Mouse (Mus musculus): ENCODE results near the gene Man1a. TPM values are rescaled to one million over a fixed set of nuclear protein-coding genes. Genes with fewer than 3 reads are reported as not detected.

Gene Man1a
- polyA plus RNA-seq, 1 experiment from 2014 or later: 5.8 TPM

DNA sequence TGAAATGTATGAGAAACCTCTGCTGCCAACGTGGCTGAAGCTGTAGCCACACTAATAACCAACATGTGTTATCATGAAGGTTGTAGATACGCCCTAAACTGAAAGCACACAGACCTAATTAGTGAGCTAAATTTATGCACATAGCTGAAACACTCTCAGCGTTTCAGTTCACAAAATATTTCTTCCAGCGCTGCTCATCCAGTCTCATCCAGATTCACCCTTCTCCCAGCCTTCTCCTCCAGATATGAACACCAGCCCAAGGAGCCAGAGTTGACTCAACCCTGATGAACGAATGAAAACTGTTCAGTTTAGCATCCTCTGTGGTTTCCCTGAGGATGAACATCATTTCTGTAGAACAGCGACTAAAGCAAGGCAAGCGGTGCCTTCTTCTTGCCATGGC lies 15.8 kb downstream of the Man1a start:
- 65% methylated on average over 7 of the region's 7 CpGs for WGBS

DNA sequence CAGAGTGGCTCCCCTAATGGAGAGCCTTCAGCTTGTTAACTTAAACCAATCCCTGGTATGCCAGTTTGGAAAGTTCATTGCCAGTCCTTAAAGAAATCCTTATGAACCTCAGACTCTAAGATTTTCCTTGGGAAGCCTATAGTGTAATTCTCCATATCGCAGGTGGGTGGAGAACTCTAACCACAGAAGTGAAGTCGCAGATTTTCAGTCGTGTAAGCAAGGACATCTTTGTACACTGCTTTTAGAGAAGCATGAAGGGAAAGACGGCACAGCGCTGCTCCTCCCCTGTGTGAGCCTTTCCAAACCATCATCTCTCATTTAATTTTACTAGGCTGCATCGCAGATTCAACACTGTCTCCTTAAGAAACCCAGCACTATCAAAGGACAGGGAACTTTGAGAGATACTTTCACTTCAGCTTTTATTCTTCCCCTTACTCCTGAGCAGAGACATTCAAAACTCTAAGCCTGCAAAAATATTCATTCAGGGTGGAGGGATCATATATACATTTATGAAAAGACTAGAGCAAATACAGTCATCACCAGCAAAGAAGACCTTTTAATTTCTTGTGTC lies 16.6 kb downstream of the Man1a start:
- 55% methylated on average over 6 of the region's 6 CpGs for WGBS
- Histone ChIP-seq H3K9ac (replicated peaks) (no peak overlapping the region), H3K9me3 (no peaks in the 10 kb centered on the region), H3K27ac (no peak overlapping the region), H3K27me3 (0 out of 2 replicates have a peak, but pooled peaks cover 2% of the 10 kb centered on the region), H3K4me2 (no peak overlapping the region), H3K36me3 (peaks cover 3% of the 10 kb centered on the region; the same call in 1 of the 2 replicates), H3K4me1 (replicated peaks) (peaks cover 20% of the 10 kb centered on the region), H3K4me3 (replicated peaks) (no peak overlapping the region)
- ATAC-seq (ENCODE audit: insufficient number of reproducible peaks, insufficient read depth, low FRiP score, low TSS enrichment, low read depth): no peak

More for the DNA sequence above, 15.8 kb downstream of the Man1a start:
- ATAC-seq (ENCODE audit: insufficient number of reproducible peaks, insufficient read depth, low FRiP score, low TSS enrichment, low read depth): no peak
- Histone ChIP-seq H3K4me3 (replicated peaks) (no peak overlapping the region), H3K27ac (no peak overlapping the region), H3K9ac (replicated peaks) (no peak overlapping the region), H3K9me3 (no peaks in the 10 kb centered on the region), H3K4me2 (no peak overlapping the region), H3K4me1 (replicated peaks) (peaks cover 20% of the 10 kb centered on the region), H3K36me3 (peaks cover 3% of the 10 kb centered on the region; the same call in 1 of the 2 replicates), H3K27me3 (0 out of 2 replicates have a peak, but pooled peaks cover 2% of the 10 kb centered on the region)

DNA sequence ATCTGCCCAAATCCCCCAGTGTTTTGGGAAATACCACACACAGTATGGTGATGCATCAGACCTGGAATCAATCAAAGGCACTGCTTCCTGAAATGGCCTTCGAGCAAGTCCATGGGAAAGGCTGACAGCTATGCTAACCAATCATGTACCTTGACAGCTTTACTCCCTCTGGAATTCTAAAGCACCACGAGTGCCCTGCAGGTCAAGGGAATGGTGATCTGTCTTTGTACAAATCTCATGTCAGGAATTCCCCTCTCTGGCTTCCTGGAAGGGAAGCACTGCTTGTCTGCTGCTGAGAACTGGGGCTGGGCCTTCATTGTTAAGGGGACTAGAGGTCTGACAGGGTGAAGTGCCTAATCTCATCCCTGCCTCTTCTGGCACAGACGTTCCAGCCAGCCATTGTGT lies 17.3 kb downstream of the Man1a start:
- no peak for ATAC-seq (ENCODE audit: insufficient number of reproducible peaks, insufficient read depth, low FRiP score, low TSS enrichment, low read depth)
- no peak overlapping the region for H3K9ac ChIP-seq (replicated peaks)
- H3K4me2 ChIP-seq: no peak overlapping the region
- peaks cover 18% of the 10 kb centered on the region for H3K4me1 ChIP-seq (replicated peaks)
- H3K9me3 ChIP-seq: no peaks in the 10 kb centered on the region
- H3K27me3 ChIP-seq: 0 out of 2 replicates have a peak, but pooled peaks cover 2% of the 10 kb centered on the region
- H3K27ac ChIP-seq: no peak overlapping the region
- H3K4me3 ChIP-seq (replicated peaks): no peak overlapping the region
- WGBS: 6% methylated on average over 3 of the region's 3 CpGs
- peaks cover 3% of the 10 kb centered on the region; the same call in 1 of the 2 replicates for H3K36me3 ChIP-seq

- ATAC-seq (ENCODE audit: insufficient number of reproducible peaks, insufficient read depth, low FRiP score, low TSS enrichment, low read depth): no peak
- 56% methylated on average over 3 of the region's 3 CpGs for WGBS
- H3K4me2 ChIP-seq: no peak overlapping the region
- H3K27ac ChIP-seq: no peak overlapping the region
- peaks cover 3% of the 10 kb centered on the region; the same call in 1 of the 2 replicates for H3K36me3 ChIP-seq
- no peak overlapping the region for H3K9ac ChIP-seq (replicated peaks)
- peaks cover 14% of the 10 kb centered on the region for H3K4me1 ChIP-seq (replicated peaks)
- 0 out of 2 replicates have a peak, but pooled peaks cover 2% of the 10 kb centered on the region for H3K27me3 ChIP-seq
- H3K4me3 ChIP-seq (replicated peaks): no peak overlapping the region
- H3K9me3 ChIP-seq: no peaks in the 10 kb centered on the region
Measured at GRCm38 (mm10) chr10:54058657-54059056, 17.8 kb downstream of the Man1a start.

GRCm38 (mm10) chr10:54054188-54054587 lies 22.2 kb downstream of the Man1a start:
- H3K4me1 ChIP-seq (replicated peaks): peaks cover 3% of the 10 kb centered on the region; the same call in 1 of the 2 replicates
- no peaks in the 10 kb centered on the region for H3K36me3 ChIP-seq
- no peak overlapping the region for H3K9ac ChIP-seq (replicated peaks)
- no peak overlapping the region for H3K4me2 ChIP-seq
- H3K27ac ChIP-seq: no peak overlapping the region
- 86% methylated on average over 4 of the region's 4 CpGs for WGBS
- no peak overlapping the region for H3K4me3 ChIP-seq (replicated peaks)
- ATAC-seq (ENCODE audit: insufficient number of reproducible peaks, insufficient read depth, low FRiP score, low TSS enrichment, low read depth): no peak
- H3K9me3 ChIP-seq: no peaks in the 10 kb centered on the region
- no peaks in the 10 kb centered on the region for H3K27me3 ChIP-seq

DNA sequence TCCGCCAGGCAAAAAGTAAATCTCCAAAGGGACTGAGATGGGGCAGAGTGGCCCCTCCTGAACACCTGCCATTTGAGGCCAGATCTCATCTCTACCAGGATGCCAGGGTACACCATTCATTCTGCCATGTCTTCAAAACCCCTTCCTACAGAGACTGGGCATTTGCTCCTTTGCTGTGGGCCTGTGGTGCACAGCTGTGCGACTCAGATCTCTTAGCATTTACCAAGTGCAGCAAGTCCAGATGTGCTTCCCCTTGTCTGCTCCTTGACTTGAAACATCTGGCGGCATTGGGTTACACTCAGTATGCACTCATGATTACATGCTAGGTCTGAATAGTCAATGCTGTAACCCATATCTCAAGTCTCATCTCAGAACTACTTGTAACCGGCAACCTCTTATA lies 28.5 kb downstream of the Man1a start:
- H3K36me3 ChIP-seq: no peaks in the 10 kb centered on the region
- peak; percentile 42 for ATAC-seq (ENCODE audit: insufficient number of reproducible peaks, insufficient read depth, low FRiP score, low TSS enrichment, low read depth)
- no peak overlapping the region for H3K9ac ChIP-seq (replicated peaks)
- H3K4me3 ChIP-seq (replicated peaks): no peak overlapping the region
- peaks cover 5% of the 10 kb centered on the region; the same call in 1 of the 2 replicates for H3K4me1 ChIP-seq (replicated peaks)
- WGBS: 65% methylated on average over 4 of the region's 4 CpGs
- H3K4me2 ChIP-seq: no peak overlapping the region
- H3K27me3 ChIP-seq: no peaks in the 10 kb centered on the region
- no peak overlapping the region for H3K27ac ChIP-seq
- H3K9me3 ChIP-seq: no peaks in the 10 kb centered on the region

DNA sequence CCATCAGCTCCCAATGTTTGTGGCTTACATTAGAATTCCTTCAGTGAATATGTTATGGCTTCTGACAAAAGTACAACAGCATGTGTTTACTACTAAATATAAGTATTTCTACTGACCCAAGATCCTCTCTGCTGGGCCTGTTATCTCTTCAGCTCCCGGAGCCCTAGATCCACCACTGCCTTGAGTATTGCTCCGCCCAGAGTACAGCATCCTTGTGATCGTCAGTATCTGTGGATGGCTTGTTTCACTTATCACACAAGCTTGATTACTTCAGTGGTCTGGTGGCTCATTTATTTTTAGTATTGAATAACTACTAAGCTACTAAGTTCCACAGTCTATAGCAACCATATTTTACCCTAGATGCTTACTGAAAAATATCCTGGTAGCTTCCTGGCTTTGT lies 33.1 kb downstream of the Man1a start:
- H3K4me2 ChIP-seq: no peak overlapping the region
- H3K9me3 ChIP-seq: no peaks in the 10 kb centered on the region
- H3K9ac ChIP-seq (replicated peaks): no peak overlapping the region
- H3K36me3 ChIP-seq: no peaks in the 10 kb centered on the region
- 87% methylated on average over 3 of the region's 3 CpGs for WGBS
- H3K4me3 ChIP-seq (replicated peaks): no peak overlapping the region
- ATAC-seq (ENCODE audit: insufficient number of reproducible peaks, insufficient read depth, low FRiP score, low TSS enrichment, low read depth): no peak
- no peak overlapping the region for H3K27ac ChIP-seq
- no peaks in the 10 kb centered on the region for H3K27me3 ChIP-seq
- H3K4me1 ChIP-seq (replicated peaks): peaks cover 10% of the 10 kb centered on the region; the same call in 1 of the 2 replicates

DNA sequence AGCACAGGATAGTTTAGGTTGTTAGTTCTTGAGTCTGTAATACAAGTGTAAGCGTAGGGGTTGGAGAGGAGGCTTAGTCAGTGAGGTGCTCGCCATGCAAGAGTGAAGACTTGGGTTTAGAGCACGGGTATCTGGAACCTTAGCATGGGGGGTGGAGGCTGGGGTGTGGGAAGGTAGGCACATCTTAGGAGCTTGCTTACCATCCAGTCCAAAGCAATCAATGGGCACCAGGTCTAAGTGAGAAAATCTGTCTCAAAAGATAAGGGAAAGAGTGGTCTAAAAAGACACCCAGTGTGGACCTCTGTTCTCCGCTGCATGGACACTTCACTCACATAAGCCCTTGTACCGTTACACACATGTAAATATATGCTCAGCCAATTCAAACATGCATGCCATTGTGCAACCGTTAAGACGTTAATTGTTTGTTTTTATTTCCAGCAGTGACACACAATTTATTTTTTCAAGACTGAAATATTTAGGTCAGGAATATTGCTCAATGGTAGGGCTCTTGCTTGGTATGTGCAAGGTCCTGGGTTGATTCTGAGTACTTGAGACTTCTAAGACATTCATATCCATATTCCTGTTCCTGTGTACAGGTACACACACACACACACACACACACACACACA lies 34.1 kb downstream of the Man1a start:
- 88% methylated on average over 7 of the region's 7 CpGs for WGBS
- H3K27ac ChIP-seq: no peak overlapping the region
- no peak overlapping the region for H3K9ac ChIP-seq (replicated peaks)
- ATAC-seq (ENCODE audit: insufficient number of reproducible peaks, insufficient read depth, low FRiP score, low TSS enrichment, low read depth): no peak
- no peaks in the 10 kb centered on the region for H3K9me3 ChIP-seq
- no peak overlapping the region for H3K4me3 ChIP-seq (replicated peaks)
- no peaks in the 10 kb centered on the region for H3K27me3 ChIP-seq
- H3K4me2 ChIP-seq: no peak overlapping the region
- H3K4me1 ChIP-seq (replicated peaks): 0 out of 2 replicates have a peak, but pooled peaks cover 4% of the 10 kb centered on the region
- no peaks in the 10 kb centered on the region for H3K36me3 ChIP-seq

DNA sequence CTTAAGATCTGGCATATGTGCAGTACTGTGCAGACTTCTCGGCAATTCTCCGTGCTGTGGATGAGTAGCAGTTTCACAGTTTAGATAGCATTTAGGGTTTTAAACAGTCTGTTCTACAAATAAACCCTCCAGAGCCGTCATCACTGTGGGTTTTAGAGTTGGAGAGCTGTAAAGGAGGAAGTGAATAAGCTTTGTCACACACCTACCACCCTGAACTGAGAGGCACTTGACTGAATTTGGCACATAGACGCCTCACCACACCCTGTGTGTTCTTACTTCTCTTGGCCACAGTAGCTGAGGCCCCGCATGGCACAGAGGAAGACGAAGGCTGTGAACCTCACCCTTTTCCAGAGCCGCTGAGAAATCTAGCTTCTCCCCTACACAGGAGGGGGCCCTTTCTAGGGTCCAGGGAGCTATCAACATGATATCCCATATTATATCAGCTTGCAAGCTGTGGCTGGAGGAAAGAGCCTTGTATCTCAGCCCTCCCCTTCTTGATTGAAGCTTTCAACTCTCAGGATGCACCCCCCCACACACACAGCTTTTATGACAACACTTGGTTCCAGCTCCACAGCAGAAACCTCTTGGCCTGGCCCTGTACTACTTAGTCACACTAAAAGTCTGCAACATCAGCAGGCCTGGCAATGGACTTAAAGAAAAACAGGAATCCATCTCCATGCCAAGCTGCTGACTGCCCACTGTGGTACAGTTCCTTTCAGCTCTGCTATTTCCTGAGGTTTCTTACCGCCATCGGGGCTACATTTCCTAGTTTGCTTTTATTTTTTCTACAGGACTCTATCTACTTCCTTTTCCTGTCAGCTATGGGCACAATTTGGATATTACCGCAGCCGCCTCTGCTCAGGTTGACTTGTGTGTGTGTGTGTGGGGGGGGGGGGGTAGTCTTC lies 35.9 kb downstream of the Man1a start:
- Histone ChIP-seq H3K4me1 (replicated peaks) (0 out of 2 replicates have a peak, but pooled peaks cover 4% of the 10 kb centered on the region), H3K27ac (no peak overlapping the region), H3K9me3 (no peaks in the 10 kb centered on the region), H3K27me3 (no peaks in the 10 kb centered on the region), H3K4me3 (replicated peaks) (no peak overlapping the region), H3K36me3 (no peaks in the 10 kb centered on the region), H3K9ac (replicated peaks) (no peak overlapping the region), H3K4me2 (no peak overlapping the region)
- no peak for ATAC-seq (ENCODE audit: insufficient number of reproducible peaks, insufficient read depth, low FRiP score, low TSS enrichment, low read depth)
- 82% methylated on average over 11 of the region's 11 CpGs for WGBS

DNA sequence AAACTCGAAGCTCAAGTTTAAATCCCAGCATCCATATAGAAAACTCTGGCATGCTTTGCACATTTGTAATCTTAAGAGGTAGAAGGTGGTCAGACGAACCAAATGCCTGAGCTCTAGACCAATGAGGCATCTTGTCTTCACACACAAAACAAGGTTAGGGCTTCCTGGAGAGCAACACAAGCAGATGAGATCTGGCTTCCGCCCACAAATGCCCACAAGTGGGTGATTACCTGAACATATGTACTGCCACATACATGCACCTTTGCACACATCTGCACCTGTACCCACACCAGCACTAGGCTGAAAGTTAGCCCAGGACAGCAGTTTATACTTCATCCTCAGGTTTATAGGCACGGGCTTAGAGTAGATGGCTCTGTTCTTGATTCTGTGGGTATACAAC lies 36.7 kb downstream of the Man1a start:
- ATAC-seq (ENCODE audit: insufficient number of reproducible peaks, insufficient read depth, low FRiP score, low TSS enrichment, low read depth): no peak
- Histone ChIP-seq H3K9me3 (no peaks in the 10 kb centered on the region), H3K4me1 (replicated peaks) (0 out of 2 replicates have a peak, but pooled peaks cover 4% of the 10 kb centered on the region), H3K27me3 (no peaks in the 10 kb centered on the region), H3K9ac (replicated peaks) (no peak overlapping the region), H3K36me3 (no peaks in the 10 kb centered on the region), H3K4me2 (no peak overlapping the region), H3K27ac (no peak overlapping the region), H3K4me3 (replicated peaks) (no peak overlapping the region)
- WGBS: 84% methylated on average over 4 of the region's 4 CpGs

- Histone ChIP-seq H3K36me3 (no peaks in the 10 kb centered on the region), H3K9ac (replicated peaks) (no peak overlapping the region), H3K27ac (no peak overlapping the region), H3K9me3 (no peaks in the 10 kb centered on the region), H3K4me3 (replicated peaks) (no peak overlapping the region), H3K4me2 (no peak overlapping the region), H3K27me3 (no peaks in the 10 kb centered on the region), H3K4me1 (replicated peaks) (0 out of 2 replicates have a peak, but pooled peaks cover 4% of the 10 kb centered on the region)
- ATAC-seq (ENCODE audit: insufficient number of reproducible peaks, insufficient read depth, low FRiP score, low TSS enrichment, low read depth): no peak
- 71% methylated on average over 10 of the region's 10 CpGs for WGBS
Measured at GRCm38 (mm10) chr10:54038734-54039133, 37.7 kb downstream of the Man1a start.
